Mouse (Mus musculus) liver, adult 2 months (tissue): ENCODE data around the gene Plcb4. TPM values are rescaled to one million over a fixed set of nuclear protein-coding genes. Genes with fewer than 3 reads are reported as not detected.

ENCODE experiments used
- DNase-seq: peaks from one replicate; pipeline ENCODE4 v3.0.0-alpha.2; 2011; ENCODE audit warnings: low read depth, low spot score; ENCODE audit errors: extremely low read depth
- H3K27ac ChIP-seq: fragments of 200-500 bp; replicated peaks from 2 replicates; pipeline ENCODE4 v1.5.1; 2012; ENCODE audit warnings: low read depth, mild to moderate bottlenecking, control low read depth, inconsistent platforms, low read length; ENCODE audit not compliant: insufficient read depth
- H3K27me3 ChIP-seq: fragments of 200-500 bp; 2 replicates; pipeline ENCODE4 v1.6.1; 2012; ENCODE audit warnings: mild to moderate bottlenecking, moderate library complexity, low read length, inconsistent platforms; ENCODE audit not compliant: control insufficient read depth, insufficient read depth
- H3K36me3 ChIP-seq: fragments of 200-500 bp; 2 replicates; pipeline ENCODE4 v1.6.1; 2012; ENCODE audit warnings: low read length, inconsistent platforms; ENCODE audit not compliant: control insufficient read depth, insufficient read depth
- H3K4me1 ChIP-seq: fragments of 200-500 bp; 2 replicates; pipeline ENCODE4 v1.6.1; 2011; ENCODE audit warnings: low read length; ENCODE audit not compliant: control insufficient read depth, insufficient read depth
- H3K4me3 ChIP-seq: fragments of 200-500 bp; 2 replicates; pipeline ENCODE4 v1.5.1; 2011; ENCODE audit warnings: low read depth, mild to moderate bottlenecking, control low read depth, low read length, moderate library complexity; ENCODE audit not compliant: insufficient read depth
- H3K79me2 ChIP-seq: fragments of 200-500 bp; 2 replicates; pipeline ENCODE4 v1.6.1; 2012; ENCODE audit warnings: inconsistent platforms, mild to moderate bottlenecking, low read length, moderate library complexity; ENCODE audit not compliant: control insufficient read depth, insufficient read depth
- H3K9ac ChIP-seq: fragments of 200-500 bp; 2 replicates; pipeline ENCODE4 v1.6.1; 2012; ENCODE audit warnings: low read depth, mild to moderate bottlenecking, control low read depth, inconsistent platforms, low read length
- CTCF ChIP-seq: fragments of 200-500 bp; IDR thresholded peaks from 2 replicates; pipeline ENCODE4 v1.5.1; 2011; ENCODE audit warnings: low read depth, low read length, control low read depth
- POLR2A ChIP-seq: fragments of 200-500 bp; IDR thresholded peaks from 2 replicates; pipeline ENCODE4 v1.6.1; 2011; ENCODE audit warnings: low read length, control low read depth; ENCODE audit not compliant: insufficient read depth; ENCODE audit errors: extremely low read depth
- WGBS: fragments of 180-500 bp; shearing (Covaris S2); methylation state at CpG from one replicate; pipeline ENCODE4 v1.1.7; 2018; 5-methylcytosine and 5-hydroxymethylcytosine counted together
- polyA plus RNA-seq: library from polyadenylated mRNA; depleted of rRNA; stranded (reverse); fragments of >200 nt; gene quantifications from 2 replicates; pipeline ENCODE4 v1.2.3, GENCODE M21; 2012
- total RNA-seq: library from RNA; depleted of rRNA; stranded (reverse); fragments of >200 nt; gene quantifications from 2 replicates; pipeline ENCODE4 v1.2.3, GENCODE M21; 2014

Plcb4 gene
- total and polyA plus RNA-seq, 2 experiments, result 0.88 to 4.3 TPM

DNA sequence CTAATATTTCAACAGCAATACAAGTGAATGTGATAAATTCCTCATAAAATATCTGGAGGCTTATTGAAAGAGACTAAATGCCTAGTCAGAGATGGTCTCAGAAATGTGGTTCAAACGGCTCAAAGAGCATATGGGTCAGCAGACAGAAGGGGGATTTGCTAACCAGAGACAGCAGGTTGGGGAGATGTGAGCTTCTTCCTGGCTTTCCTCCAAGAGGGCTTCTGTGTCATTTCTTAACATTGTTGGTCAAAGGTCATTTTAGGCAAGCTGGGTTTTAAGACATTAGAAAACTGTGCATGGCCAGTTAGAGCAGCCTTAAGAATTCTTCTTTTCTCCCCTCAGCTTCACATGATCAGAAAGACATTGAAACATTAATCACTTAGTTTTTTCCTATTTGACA, 178.9 kb downstream of the Plcb4 start:
- no peak overlapping the region for H3K4me3 ChIP-seq
- no peak for DNase-seq
- H3K36me3 ChIP-seq, result no peaks in the 10 kb centered on the region
- H3K4me1 ChIP-seq, result 0 out of 2 replicates have a peak, but pooled peaks cover 6% of the 10 kb centered on the region
- H3K27me3 ChIP-seq, result no peaks in the 10 kb centered on the region
- no peaks in the 10 kb centered on the region for H3K79me2 ChIP-seq
- H3K9ac ChIP-seq, result no peak overlapping the region
- no peak overlapping the region for H3K27ac ChIP-seq
- no peak for TF ChIP-seq POLR2A
- 87% methylated on average over 1 of the region's 1 CpGs for WGBS

DNA sequence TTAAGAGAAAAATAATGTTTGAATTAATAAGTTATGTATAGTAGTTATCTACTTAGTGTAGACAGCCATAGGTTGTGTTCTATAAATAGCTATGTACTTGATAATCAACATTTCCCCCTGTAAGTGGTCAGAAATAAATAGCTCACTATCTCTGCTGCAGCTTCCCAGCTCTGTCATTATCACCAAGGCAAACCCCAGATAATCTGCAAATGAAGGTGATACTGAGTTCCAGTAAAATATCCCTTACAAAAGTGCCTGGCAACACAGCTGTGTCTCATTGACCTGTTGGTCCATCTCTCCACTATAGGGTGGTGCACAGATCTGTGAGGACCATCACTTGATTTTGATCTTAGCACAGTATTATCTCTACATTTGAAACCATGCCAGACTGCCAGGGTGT, 179.3 kb downstream of the Plcb4 start:
- H3K27ac ChIP-seq, result no peak overlapping the region
- H3K36me3 ChIP-seq, result no peaks in the 10 kb centered on the region
- DNase-seq, result no peak
- no peak overlapping the region for H3K9ac ChIP-seq
- no peak for TF ChIP-seq CTCF
- TF ChIP-seq POLR2A, result no peak
- 0 out of 2 replicates have a peak, but pooled peaks cover 6% of the 10 kb centered on the region for H3K4me1 ChIP-seq
- H3K4me3 ChIP-seq, result no peak overlapping the region
- H3K27me3 ChIP-seq, result no peaks in the 10 kb centered on the region
- H3K79me2 ChIP-seq, result no peaks in the 10 kb centered on the region

DNA sequence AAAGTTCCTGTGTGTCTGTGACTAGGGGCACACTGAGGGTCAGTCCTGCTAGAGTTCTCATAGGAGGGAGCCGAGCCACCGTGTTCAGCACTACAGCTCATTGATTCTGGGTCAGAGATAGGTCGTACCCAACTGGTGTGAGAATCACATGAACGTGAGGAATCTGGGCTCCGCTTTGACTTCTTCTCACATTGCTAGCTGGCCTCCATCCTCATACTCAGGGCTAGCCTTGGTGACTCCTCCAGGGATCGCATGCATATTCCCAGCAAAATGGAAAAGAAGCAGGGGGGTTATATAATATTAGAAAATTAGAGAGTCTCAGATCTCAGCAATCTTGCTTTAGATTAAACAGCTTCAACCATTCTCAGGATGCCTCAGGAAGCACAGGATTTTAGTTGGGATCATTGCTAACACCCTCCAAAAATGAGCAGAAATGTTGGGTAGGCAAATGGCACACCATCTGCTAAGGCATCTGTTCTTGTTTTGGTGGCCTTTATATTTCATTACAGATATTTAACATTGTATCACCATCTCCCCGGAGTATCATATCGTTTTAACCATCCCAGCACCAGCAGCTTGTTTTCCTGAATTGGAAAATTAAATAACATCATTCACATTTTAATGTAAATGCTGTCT, 180.0 kb downstream of the Plcb4 start:
- Histone ChIP-seq H3K27me3 (no peaks in the 10 kb centered on the region), H3K36me3 (no peaks in the 10 kb centered on the region), H3K27ac (no peak overlapping the region), H3K4me3 (no peak overlapping the region), H3K9ac (no peak overlapping the region), H3K79me2 (no peaks in the 10 kb centered on the region), H3K4me1 (0 out of 2 replicates have a peak, but pooled peaks cover 6% of the 10 kb centered on the region)
- TF ChIP-seq CTCF (no peak), POLR2A (no peak)
- no peak for DNase-seq
- 88% methylated on average over 8 of the region's 8 CpGs for WGBS

DNA sequence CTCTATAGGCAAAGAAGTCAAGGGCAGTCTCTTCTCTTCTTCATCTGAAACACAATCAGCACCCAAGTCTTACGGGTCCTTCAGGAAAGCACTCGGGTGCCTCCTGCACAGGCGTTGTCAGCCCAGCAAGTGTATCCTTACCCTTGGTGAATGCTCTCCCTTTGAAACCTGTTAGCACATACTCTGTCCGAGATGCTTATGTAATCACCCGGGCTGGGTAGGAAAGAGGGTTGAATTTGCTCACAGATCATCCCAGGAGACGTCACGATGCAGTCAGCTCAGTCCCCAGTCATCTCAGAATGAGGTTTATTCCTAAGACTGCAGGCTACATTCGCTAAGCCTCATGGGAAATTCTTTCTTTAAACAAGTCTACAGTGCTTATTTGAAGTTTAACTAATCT, 184.9 kb downstream of the Plcb4 start:
- 73% methylated on average over 8 of the region's 8 CpGs for WGBS
- no peak for TF ChIP-seq POLR2A
- no peak for TF ChIP-seq CTCF
- Histone ChIP-seq H3K27ac (no peak overlapping the region), H3K79me2 (no peaks in the 10 kb centered on the region), H3K4me1 (peaks cover 5% of the 10 kb centered on the region), H3K4me3 (no peak overlapping the region), H3K9ac (no peak overlapping the region), H3K36me3 (no peaks in the 10 kb centered on the region), H3K27me3 (no peaks in the 10 kb centered on the region)
- no peak for DNase-seq

DNA sequence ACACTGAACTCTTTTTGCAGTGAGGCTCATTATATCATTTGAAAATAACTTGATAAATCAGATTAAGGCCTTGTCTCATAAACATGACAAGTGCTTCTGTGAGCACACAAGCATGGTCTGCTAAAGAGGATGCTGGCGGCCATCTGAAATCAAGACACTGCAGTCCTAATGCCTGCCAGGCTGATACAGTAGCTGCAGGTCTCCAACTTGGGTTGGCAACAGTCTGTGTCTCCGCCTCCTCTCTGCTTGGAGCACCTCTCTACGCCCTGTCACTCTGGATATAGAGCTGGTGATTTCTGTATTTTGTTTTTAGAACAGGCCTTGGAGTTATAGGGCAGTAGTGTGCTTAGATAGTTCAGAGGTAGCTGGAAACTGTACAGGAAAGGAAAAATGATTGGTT, 188.1 kb downstream of the Plcb4 start:
- Histone ChIP-seq H3K4me3 (no peak overlapping the region), H3K27me3 (no peaks in the 10 kb centered on the region), H3K79me2 (no peaks in the 10 kb centered on the region), H3K9ac (no peak overlapping the region), H3K36me3 (no peaks in the 10 kb centered on the region), H3K4me1 (peaks cover 5% of the 10 kb centered on the region), H3K27ac (no peak overlapping the region)
- no peak for DNase-seq
- 96% methylated on average over 3 of the region's 3 CpGs for WGBS
- no peak for TF ChIP-seq POLR2A
- TF ChIP-seq CTCF, result no peak

DNA sequence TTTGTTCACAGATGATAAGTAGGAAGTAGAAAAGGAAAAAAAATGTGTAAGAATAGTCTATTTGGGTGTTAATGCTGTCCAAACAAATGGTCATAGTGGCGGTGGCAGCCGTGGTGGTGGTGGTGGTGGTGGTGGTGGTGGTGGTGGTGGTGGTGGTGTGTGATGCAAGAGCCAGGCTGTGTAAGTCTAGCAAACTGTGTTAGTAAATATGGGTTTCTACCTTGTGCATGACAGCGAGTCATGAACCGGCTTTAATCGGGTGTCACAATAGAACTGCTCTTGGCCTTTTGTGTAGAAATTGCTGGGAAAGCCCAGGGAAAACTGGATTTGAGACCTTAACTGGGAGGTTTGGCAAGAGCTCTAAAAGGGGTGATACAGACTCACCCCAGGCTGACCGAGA, 188.9 kb downstream of the Plcb4 start:
- Histone ChIP-seq H3K9ac (no peak overlapping the region), H3K4me1 (peaks cover 5% of the 10 kb centered on the region), H3K27ac (no peak overlapping the region), H3K79me2 (no peaks in the 10 kb centered on the region), H3K27me3 (no peaks in the 10 kb centered on the region), H3K36me3 (no peaks in the 10 kb centered on the region), H3K4me3 (no peak overlapping the region)
- 66% methylated on average over 6 of the region's 6 CpGs for WGBS
- no peak for TF ChIP-seq POLR2A
- no peak for TF ChIP-seq CTCF
- no peak for DNase-seq
